Mouse (Mus musculus) mammary gland, adult 2 months (tissue): ENCODE data around the gene Lama5. TPM values are rescaled to one million over a fixed set of nuclear protein-coding genes. Genes with fewer than 3 reads are reported as not detected.

Experiments used
- polyA plus RNA-seq: library from polyadenylated mRNA; depleted of rRNA; stranded (reverse); fragments of >200 nt; gene quantifications from 2 replicates; pipeline ENCODE4 v1.2.3, GENCODE M21; 2012; ENCODE audit warnings: low replicate concordance; rRNA removed

The Lama5 gene
- polyA plus RNA-seq: 98.2 and 129 TPM in 2 replicates

DNA sequence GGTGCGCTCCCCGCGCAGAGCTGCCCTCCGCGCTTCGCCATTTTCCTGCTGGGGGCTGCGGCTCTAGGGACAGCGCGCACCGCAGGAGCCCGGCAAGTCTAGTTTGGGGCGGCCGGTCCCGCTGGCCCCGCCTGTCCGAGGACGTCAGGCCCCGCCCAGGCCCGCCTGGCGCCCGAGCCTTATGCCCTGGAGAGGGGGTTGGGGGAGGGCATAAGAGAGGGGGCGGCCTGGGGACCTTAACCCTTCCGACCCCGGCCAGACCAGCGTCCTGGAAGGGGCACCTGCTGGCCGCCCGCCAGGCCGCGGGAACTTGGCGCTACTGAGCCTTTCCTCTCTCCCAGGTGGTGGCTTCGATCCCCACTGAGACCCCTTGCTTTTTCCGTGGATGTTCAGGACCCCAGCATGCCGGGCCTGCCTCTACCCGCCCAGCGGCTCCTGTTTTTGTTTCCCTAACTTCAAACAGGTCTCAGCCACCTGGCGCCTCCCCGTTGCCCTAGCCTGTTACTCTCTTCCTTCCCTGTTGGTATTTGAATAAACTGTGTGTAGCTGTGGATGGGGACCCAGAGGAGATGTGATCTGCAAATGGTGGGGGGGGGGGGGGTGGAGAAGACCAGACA is at the start of gene Lama5:
Gene Lama5, minus strand, starts transcription at position 98 of the 617 bp plus-strand sequence.

DNA sequence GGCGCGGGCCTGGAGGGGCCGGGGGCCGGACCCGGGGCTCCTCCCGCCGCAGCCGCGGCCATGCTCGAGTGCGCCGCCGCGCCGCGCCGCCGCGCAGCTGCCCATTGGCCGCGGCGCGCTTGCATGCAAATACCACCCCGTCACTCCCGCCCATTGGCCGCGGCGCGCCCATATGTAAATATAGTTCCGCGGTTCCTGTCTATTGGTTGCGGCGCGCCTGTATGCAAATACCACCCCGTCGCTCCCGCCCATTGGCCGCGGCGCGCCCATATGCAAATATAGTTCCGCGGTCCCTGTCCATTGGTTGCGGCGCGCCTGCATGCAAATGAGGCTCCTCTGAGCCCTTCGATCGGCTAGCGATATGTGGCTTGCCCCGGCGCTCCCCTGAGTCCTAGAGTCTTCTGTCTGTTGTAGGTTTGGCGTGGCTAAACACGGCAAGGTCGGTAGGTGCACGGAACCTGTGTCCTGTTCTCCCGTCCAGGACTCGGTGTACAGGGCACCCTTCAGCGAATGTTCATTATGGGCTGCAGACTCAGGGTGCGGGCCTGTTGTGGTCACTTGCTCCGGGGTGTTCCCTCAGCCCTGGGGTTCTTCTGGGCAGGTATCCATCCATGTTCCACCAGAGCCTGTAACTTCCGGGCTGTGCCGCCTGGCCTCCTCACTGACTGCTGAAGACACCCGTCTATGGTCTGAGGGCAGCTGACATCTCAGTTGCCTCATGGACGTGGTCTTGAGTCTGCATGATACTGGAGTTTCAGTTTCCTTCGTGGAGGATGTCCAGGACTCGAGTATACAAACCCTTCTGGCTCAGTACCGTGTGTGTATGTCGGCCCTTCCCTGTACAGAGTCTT is 48.0 kb upstream of the Lama5 start, which contains the start of gene Cables2:
Gene Cables2, minus strand, starts transcription at position 103 of the 851 bp plus-strand sequence.

GRCm38 (mm10) chr2:180257001-180257521 is 31.4 kb upstream of the Lama5 start, which contains the start of gene Rps21:
Gene Rps21 (plus strand): TSS chr2:180257377.

DNA sequence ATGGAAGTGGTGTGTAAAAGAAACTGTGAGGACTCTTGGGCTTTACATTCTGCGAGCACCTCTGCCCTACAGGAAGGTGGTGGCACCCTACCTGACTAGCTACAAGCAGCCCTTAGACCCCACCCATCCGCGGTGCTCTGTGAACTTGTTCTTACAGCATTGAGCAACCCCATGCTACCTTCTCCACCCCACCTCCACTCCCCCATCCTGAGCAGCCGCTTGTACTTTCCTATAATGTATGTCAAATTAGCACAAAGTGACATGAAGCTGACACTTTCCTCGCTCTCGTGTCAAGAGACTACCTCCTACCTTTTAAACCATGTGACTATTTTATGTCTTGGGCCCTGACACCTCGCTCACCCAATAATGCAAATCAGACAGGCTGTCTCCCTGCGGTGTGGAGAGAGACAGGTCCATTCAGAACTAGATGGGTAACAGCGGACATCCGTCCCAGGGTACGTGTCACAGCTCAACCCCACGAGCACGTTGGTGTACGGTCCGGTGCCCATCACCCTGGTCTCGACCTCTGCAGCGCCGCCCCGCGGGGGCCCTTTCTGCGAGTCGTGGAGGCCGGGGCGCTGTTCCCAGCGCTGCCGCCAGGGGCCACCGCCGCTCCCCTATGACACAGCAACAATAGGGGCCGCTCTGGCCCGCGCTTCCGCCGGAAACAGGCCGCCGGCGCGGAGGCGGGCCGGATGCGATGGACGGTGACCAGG is 54.7 kb downstream of the Lama5 start, which contains the start of gene Adrm1:
Gene Adrm1, plus strand, starts transcription at position 680 of the 716 bp plus-strand sequence.

Other genes starting within 250 kb of the Lama5 start
- 6.2 and 12.2 TPM in 2 replicates for gene Taf4, start 249.2 kb downstream of the Lama5 start, polyA plus RNA-seq
- gene Lsm14b, start 200.9 kb downstream of the Lama5 start, polyA plus RNA-seq: 19.5 and 22.5 TPM in 2 replicates
- 132 and 175 TPM in 2 replicates for gene Psma7, start 183.4 kb downstream of the Lama5 start, polyA plus RNA-seq
- 7.6 and 8.6 TPM in 2 replicates for gene Ss18l1, start 183.3 kb downstream of the Lama5 start, polyA plus RNA-seq
- 16.8 and 21.2 TPM in 2 replicates for gene Mtg2, start 155.3 kb downstream of the Lama5 start, polyA plus RNA-seq
- gene Hrh3, start 121.4 kb downstream of the Lama5 start, polyA plus RNA-seq: not detected in 2 replicates
- gene Osbpl2, start 106.6 kb downstream of the Lama5 start, polyA plus RNA-seq: 22.3 and 27.6 TPM in 2 replicates
- gene Adrm1, start 54.4 kb downstream of the Lama5 start, polyA plus RNA-seq: 134 and 222 TPM in 2 replicates
- 2,351 and 3,651 TPM in 2 replicates for gene Rps21, start 31.5 kb upstream of the Lama5 start, polyA plus RNA-seq
- gene Cables2, start 47.6 kb upstream of the Lama5 start, polyA plus RNA-seq: 28.6 and 39.3 TPM in 2 replicates
- 1.8 and 2.4 TPM in 2 replicates for gene Rbbp8nl, start 64.0 kb upstream of the Lama5 start, polyA plus RNA-seq
- not detected in 2 replicates for gene Gata5, start 108.8 kb upstream of the Lama5 start, polyA plus RNA-seq
- 3.4 and 4.0 TPM in 2 replicates for gene Slco4a1, start 230.4 kb upstream of the Lama5 start, polyA plus RNA-seq